Mouse (Mus musculus) MEL (cell line): ENCODE measurements around the gene Fap. TPM values are rescaled to one million over a fixed set of nuclear protein-coding genes. Genes with fewer than 3 reads are reported as not detected.

Source experiments
- DNase-seq: peaks from one replicate; pipeline ENCODE4 v3.0.0; 2011; ENCODE audit warnings: low read depth, low spot score
- H3K27ac ChIP-seq: 2 replicates; pipeline ENCODE4 v1.5.1; 2012; ENCODE audit warnings: low read depth, mild to moderate bottlenecking, control low read depth, low read length, moderate library complexity; ENCODE audit not compliant: control insufficient read depth
- H3K27me3 ChIP-seq, 2 experiments: fragments of 150-350 bp in 1 of 2; sonication (generic) in 1 of 2; 2 replicates each; pipeline ENCODE4 v1.6.1; 2012; ENCODE audit warnings: low read length in 2 of 2, mild to moderate bottlenecking in 2 of 2, improper control_type of control experiment in 1 of 2, moderate library complexity in 1 of 2; ENCODE audit not compliant: insufficient read depth in 2 of 2, control insufficient read depth in 1 of 2
- H3K36me3 ChIP-seq, 2 experiments: 2 replicates each; pipeline ENCODE4 v1.6.1; 2012 to 2014; ENCODE audit warnings: low read length in 2 of 2, improper control_type of control experiment in 1 of 2, inconsistent platforms in 1 of 2, mild to moderate bottlenecking in 1 of 2; ENCODE audit not compliant: insufficient read depth in 2 of 2, control insufficient read depth in 1 of 2
- H3K4me1 ChIP-seq, 2 experiments: fragments of 150-350 bp in 1 of 2; sonication (generic) in 1 of 2; 2 replicates each; pipeline ENCODE4 v1.6.1; 2012; ENCODE audit warnings: low read length in 2 of 2, improper control_type of control experiment in 1 of 2, mild to moderate bottlenecking in 1 of 2; ENCODE audit not compliant: insufficient read depth in 2 of 2, control insufficient read depth in 1 of 2
- H3K4me3 ChIP-seq, 2 experiments: fragments of 150-350 bp in 1 of 2; sonication (generic) in 1 of 2; 2 replicates each; pipeline ENCODE4 v1.5.1; 2012; ENCODE audit warnings: low read depth in 2 of 2, low read length in 2 of 2, mild to moderate bottlenecking in 2 of 2, moderate library complexity in 2 of 2, control low read depth in 1 of 2, improper control_type of control experiment in 1 of 2; ENCODE audit not compliant: control insufficient read depth in 1 of 2, insufficient read depth in 1 of 2
- H3K79me2 ChIP-seq: 2 replicates; pipeline ENCODE4 v1.6.1; 2012; ENCODE audit warnings: mild to moderate bottlenecking, low read length, moderate library complexity; ENCODE audit not compliant: control insufficient read depth, poor library complexity, insufficient read depth
- H3K9ac ChIP-seq: 2 replicates; pipeline ENCODE4 v1.6.1; 2012; ENCODE audit warnings: low read depth, mild to moderate bottlenecking, control low read depth, low read length, moderate library complexity; ENCODE audit not compliant: control insufficient read depth, poor library complexity, severe bottlenecking
- H3K9me3 ChIP-seq: fragments of 150-350 bp; sonication (generic); replicated peaks from 2 replicates; pipeline ENCODE4 v1.6.1; 2012; ENCODE audit warnings: mild to moderate bottlenecking, low read length, improper control_type of control experiment, moderate library complexity; ENCODE audit not compliant: insufficient read depth
- CHD1 ChIP-seq: IDR thresholded peaks from 2 replicates; pipeline ENCODE4 v1.6.1; 2012; ENCODE audit warnings: low read depth, mild to moderate bottlenecking, inconsistent platforms, low read length, improper control_type of control experiment
- CTCF ChIP-seq, 3 experiments: IDR thresholded peaks in 2 of 3; conservative IDR thresholded peaks in 1 of 3; 2 replicates each; pipeline ENCODE4 v1.5.1; 2011 to 2012; ENCODE audit warnings: low read length in 3 of 3, low read depth in 2 of 3, mild to moderate bottlenecking in 2 of 3, improper control_type of control experiment in 1 of 3, inconsistent platforms in 1 of 3, mixed read lengths in 1 of 3, moderate library complexity in 1 of 3; ENCODE audit not compliant: control insufficient read depth in 1 of 3, insufficient read depth in 1 of 3, poor library complexity in 1 of 3, severe bottlenecking in 1 of 3
- E2F4 ChIP-seq: IDR thresholded peaks from 2 replicates; pipeline ENCODE4 v1.6.1; 2011; ENCODE audit warnings: low read depth, low read length, improper control_type of control experiment, borderline replicate concordance
- GABPA ChIP-seq: IDR thresholded peaks from 2 replicates; pipeline ENCODE4 v1.6.1; 2012; ENCODE audit warnings: low read depth, mild to moderate bottlenecking, inconsistent platforms, low read length, improper control_type of control experiment, moderate library complexity
- MAZ ChIP-seq: IDR thresholded peaks from 2 replicates; pipeline ENCODE4 v1.6.1; 2012; ENCODE audit warnings: low read depth, mild to moderate bottlenecking, inconsistent platforms, low read length, improper control_type of control experiment
- MEF2A ChIP-seq: IDR thresholded peaks from 2 replicates; pipeline ENCODE4 v1.6.1; 2014; ENCODE audit warnings: low read depth, mild to moderate bottlenecking, inconsistent platforms, low read length, improper control_type of control experiment; ENCODE audit not compliant: poor library complexity, insufficient replicate concordance, severe bottlenecking; ENCODE audit errors: extremely low read depth
- MYC ChIP-seq: IDR thresholded peaks from 2 replicates; pipeline ENCODE4 v1.6.1; 2011; ENCODE audit warnings: low read depth, mild to moderate bottlenecking, low read length, improper control_type of control experiment, moderate library complexity
- NELFE ChIP-seq: IDR thresholded peaks from 2 replicates; pipeline ENCODE4 v1.6.1; 2011; ENCODE audit warnings: low read depth, low read length, improper control_type of control experiment
- TBP ChIP-seq: IDR thresholded peaks from 2 replicates; pipeline ENCODE4 v1.8.0; 2011; ENCODE audit warnings: low read depth, low read length, improper control_type of control experiment
- polyA plus RNA-seq, 2 experiments: library from polyadenylated mRNA; stranded (reverse) in 1 of 2; unstranded in 1 of 2; fragments of >175 nt in 1 of 2; fragments of >200 nt in 1 of 2; gene quantifications; 2 replicates each; pipeline versions ENCODE4 v1.2.1 to v1.2.4; 2012; ENCODE audit warnings: low replicate concordance in 2 of 2, low read depth in 1 of 2; ENCODE audit not compliant: insufficient read length in 2 of 2, insufficient read depth in 1 of 2, missing spikeins in 1 of 2
- total RNA-seq: library from RNA; depleted of rRNA; stranded (reverse); fragments of 300-350 nt; gene quantifications from 2 replicates; pipeline ENCODE4 v1.2.3, GENCODE M21; 2012

Gene Fap
- total and polyA plus RNA-seq, 3 experiments: 0.17 to 0.23 TPM; not detected in 1

- DNase-seq: no peak
- TF ChIP-seq NELFE: no peak
- H3K36me3 ChIP-seq: no peaks in the 10 kb centered on the region
Measured at GRCm38 (mm10) chr2:62483550-62483949, 90.3 kb downstream of the Fap start, which contains the start of gene Gcg. Gene Gcg (minus strand): TSS chr2:62483650.

GRCm38 (mm10) chr2:62480285-62481198 is 93.3 kb downstream of the Fap start:
- H3K36me3 ChIP-seq: no peaks in the 10 kb centered on the region
- TF ChIP-seq TBP (no peak), MAZ (no peak), E2F4 (no peak), CTCF (IDR thresholded peaks at IDR 0.05 in 2 of 3, conservative IDR thresholded peaks at IDR 0.05 in 1 of 3; ENCODE audit: control insufficient read depth in 1 of 3, insufficient read depth in 1 of 3, low read depth in 2 of 3, low read length in 3 of 3, poor library complexity in 1 of 3, severe bottlenecking in 1 of 3) (no peak)
- H3K4me1 ChIP-seq: no peaks in the 10 kb centered on the region
- H3K27me3 ChIP-seq: no peaks in the 10 kb centered on the region; a peak in 1 of 4 replicates
- H3K4me3 ChIP-seq: no peak overlapping the region
- no peak for DNase-seq
- H3K27ac ChIP-seq: no peak overlapping the region
- H3K79me2 ChIP-seq: no peaks in the 10 kb centered on the region
- H3K9me3 ChIP-seq: no peaks in the 10 kb centered on the region
- no peak overlapping the region for H3K9ac ChIP-seq

More at GRCm38 (mm10) chr2:62483550-62483949, 90.3 kb downstream of the Fap start, which contains the start of gene Gcg:
- no peaks in the 10 kb centered on the region for H3K9me3 ChIP-seq
- H3K4me1 ChIP-seq: no peaks in the 10 kb centered on the region
- H3K9ac ChIP-seq: no peak within 1 kb of the TSS
- no peaks in the 10 kb centered on the region for H3K79me2 ChIP-seq
- H3K27ac ChIP-seq: no peak within 1 kb of the TSS
- H3K27me3 ChIP-seq: no peaks in the 10 kb centered on the region; a peak in 1 of 4 replicates
- no peak within 1 kb of the TSS for H3K4me3 ChIP-seq

GRCm38 (mm10) chr2:62469551-62469950 is 104.3 kb downstream of the Fap start:
- TF ChIP-seq GABPA (no peak), MEF2A (no peak), CHD1 (no peak), MYC (no peak)
- no peaks in the 10 kb centered on the region for H3K9me3 ChIP-seq
- no peak overlapping the region for H3K4me3 ChIP-seq

More at GRCm38 (mm10) chr2:62469551-62469950, 104.3 kb downstream of the Fap start:
- Histone ChIP-seq H3K27me3 (no peaks in the 10 kb centered on the region; a peak in 1 of 4 replicates), H3K9ac (no peak overlapping the region), H3K27ac (no peak overlapping the region), H3K4me1 (no peaks in the 10 kb centered on the region), H3K79me2 (no peaks in the 10 kb centered on the region), H3K36me3 (no peaks in the 10 kb centered on the region)
- DNase-seq: no peak
